Mouse (Mus musculus) cerebellum, adult 9-11 months (tissue): ENCODE measurements around the gene Pbx2.

ENCODE experiments used
- DNase-seq: peaks from one replicate; pipeline ENCODE4 v3.0.0; 2022

The Pbx2 gene

GRCm38 (mm10) chr17:34583397-34583796 is 7.7 kb upstream of the Pbx2 start:
- DNase-seq, result peak; percentile 49

- DNase-seq, result no peak
Measured at GRCm38 (mm10) chr17:34583819-34584218, 7.2 kb upstream of the Pbx2 start.

DNA sequence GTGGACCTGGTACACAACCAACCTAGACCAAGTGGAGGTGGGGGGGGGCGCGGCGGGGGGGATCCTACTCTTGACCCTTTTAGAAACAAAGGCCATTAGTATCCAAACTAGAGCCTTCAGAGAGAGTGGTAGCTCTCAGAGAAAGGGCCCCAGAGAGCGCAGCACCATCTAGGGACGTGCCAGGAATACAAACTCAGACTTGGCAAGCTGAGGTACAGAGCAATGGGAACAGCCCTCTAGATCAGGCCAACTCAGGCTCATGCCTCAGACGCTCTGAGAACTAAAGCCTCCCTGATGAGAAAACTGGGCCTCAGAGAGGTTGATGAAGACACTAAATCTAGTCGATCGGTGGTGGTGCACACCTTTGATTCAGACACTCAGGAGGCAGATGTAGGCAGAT is 5.9 kb upstream of the Pbx2 start:
- peak; percentile 42 for DNase-seq

- peak; percentile 66 for DNase-seq
Measured at GRCm38 (mm10) chr17:34585877-34586771, 4.9 kb upstream of the Pbx2 start.

DNA sequence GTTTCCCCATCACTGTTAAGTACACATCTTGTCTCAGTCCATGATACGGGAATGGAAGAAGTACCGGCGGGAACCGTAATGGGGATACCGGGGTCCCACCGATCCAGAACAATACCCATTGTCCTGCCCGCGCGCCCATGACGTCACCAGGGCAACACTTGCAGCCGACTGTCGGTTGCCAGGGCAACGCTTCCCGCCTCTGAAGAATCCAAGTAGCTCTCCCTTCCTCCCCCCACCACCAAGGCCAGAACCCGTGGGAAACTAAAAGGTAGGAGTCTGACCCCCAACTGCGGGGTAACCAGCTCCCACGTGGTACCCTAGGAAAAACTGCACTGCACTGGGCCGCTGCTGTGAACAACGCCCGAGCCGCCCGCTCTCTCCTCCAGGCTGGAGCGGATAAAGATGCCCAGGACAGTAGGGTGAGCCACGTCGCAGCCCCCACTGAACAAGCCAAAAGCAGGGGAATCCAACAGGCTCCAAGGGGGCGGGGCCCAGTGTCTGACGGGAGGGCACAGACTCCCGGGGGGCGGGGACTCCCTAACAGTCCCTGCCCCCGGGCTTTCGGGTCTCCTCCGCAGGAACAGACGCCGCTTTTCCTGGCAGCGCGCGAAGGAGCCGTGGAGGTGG is 4.2 kb upstream of the Pbx2 start:
- DNase-seq, result peak; percentile 92

GRCm38 (mm10) chr17:34587423-34587811 is 3.6 kb upstream of the Pbx2 start:
- peak; percentile 98 for DNase-seq

DNA sequence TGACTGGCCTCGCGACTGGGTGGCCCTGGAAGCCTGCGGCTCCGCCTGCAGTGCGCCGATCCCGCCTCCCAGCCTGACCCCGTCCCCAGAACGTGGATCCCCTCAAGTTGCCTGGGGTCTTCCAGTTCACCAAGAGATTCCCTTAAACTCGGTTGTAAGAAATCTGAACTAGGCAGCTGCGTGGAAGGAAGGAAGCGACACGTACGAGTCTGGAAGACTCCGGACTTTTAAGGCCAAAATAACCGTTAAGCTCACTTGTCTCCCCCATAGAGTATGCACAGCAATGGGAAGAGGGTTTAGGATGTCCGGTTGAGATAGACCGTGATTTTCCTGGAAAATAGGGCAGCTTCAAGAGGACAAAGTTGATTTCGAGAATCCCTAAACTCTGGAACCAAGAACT is 3.3 kb upstream of the Pbx2 start:
- no peak for DNase-seq

DNA sequence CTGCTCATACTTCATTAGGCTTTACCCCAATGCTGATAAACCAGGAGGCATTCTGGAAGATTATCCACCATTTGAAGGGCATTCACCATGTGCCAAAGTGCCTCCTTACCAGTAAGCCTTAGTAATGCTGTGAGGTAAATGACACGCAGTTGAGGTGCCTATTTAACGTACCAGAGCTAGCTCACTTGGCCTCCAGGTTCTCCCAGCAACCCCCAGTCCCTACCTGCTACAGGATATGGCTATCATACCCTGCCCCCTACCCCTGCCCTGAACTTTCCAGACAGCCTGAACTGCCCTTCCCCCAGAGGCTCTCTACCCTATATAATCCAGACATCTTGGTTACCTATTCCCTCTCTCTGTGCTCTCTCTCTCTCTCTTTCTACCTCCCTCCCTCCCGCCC is 2.3 kb upstream of the Pbx2 start:
- DNase-seq, result peak; percentile 55

- DNase-seq, result peak; percentile 32
Measured at GRCm38 (mm10) chr17:34589206-34589605, 1.9 kb upstream of the Pbx2 start.

GRCm38 (mm10) chr17:34589681-34590101 is 1.4 kb upstream of the Pbx2 start, which contains the start of gene Gpsm3:
Gene Gpsm3, plus strand, starts transcription at chr17:34589806.
- DNase-seq, result peak; percentile 63

GRCm38 (mm10) chr17:34590154-34590987 is 695 bp upstream of the Pbx2 start:
- DNase-seq, result peak; percentile 65

- peak; percentile 87 for DNase-seq
Measured at GRCm38 (mm10) chr17:34591994-34592375, 919 bp downstream of the Pbx2 start.

- peak; percentile 84 for DNase-seq
Measured at GRCm38 (mm10) chr17:34592581-34593549, 1.8 kb downstream of the Pbx2 start.

DNA sequence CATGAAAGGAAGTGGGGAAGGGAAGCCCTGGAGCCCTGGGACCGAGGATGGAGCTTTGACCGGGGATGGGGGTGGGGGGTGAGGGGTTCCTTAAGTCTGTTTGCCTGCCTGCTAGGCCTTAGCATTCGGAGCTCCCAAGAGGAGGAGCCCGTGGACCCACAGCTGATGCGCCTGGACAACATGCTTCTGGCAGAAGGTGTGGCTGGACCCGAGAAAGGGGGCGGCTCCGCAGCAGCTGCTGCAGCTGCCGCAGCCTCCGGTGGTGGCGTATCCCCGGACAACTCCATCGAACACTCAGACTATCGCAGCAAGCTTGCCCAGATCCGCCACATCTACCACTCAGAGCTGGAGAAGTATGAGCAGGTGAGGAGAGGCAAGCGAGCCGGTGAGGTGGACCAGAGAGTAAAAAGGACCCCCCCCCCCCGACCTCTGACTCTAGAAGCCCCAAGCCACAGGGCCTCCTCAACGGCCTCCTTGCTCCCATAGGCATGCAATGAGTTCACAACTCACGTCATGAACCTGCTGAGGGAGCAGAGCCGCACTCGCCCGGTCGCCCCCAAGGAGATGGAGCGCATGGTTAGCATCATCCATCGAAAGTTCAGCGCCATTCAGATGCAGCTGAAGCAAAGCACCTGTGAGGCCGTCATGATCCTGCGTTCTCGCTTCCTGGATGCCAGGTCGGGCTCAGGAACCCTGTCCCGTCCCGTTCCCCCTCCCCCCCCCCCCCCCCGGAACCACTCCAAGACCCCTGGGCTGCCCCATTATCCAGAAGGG is 2.9 kb downstream of the Pbx2 start:
- DNase-seq, result peak; percentile 63

DNA sequence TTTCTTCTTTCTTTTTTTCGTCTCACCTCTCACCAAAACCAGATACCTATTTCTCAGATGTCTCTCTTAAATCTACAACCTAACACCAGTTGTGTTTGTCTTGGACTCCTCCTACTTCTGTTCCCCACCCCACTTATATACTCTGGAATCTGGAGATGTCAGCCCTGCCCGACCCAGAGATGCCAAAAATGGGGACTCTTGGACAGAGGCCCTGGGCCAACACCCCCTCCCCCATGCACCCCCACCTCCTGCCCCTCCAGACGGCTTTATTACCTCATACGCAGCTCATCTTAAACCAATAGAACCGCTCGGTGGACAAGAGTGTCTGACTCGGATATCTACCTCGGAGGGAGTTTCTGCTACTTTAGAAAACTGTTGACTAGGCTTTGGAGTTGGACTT is 5.0 kb downstream of the Pbx2 start:
- DNase-seq, result no peak

DNA sequence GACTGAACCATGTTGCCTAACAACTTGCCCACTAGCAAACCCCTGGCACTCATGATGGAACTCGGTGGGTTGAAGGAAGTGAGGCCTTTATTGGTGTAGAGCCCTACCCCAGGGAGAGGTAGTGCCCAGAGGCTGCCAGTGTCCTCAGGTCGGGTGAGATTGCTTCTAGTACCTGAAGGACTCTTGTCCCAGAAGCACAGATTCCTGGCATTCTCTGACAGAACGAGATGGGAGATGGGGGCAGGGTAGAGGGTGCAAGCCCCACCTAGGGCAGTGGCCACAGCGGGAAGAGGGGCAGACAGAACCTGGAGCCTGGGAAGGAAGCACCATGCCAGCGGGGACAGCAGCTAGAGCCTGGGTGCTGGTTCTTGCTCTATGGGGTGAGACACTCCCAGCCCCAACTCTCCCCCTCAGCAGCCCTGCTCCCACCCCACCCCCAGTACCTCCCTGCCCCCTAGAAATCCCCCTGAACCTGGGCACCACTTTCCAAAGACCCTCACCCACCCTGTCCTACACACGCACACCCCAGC is 6.6 kb downstream of the Pbx2 start, which contains the start of gene Ager:
Gene Ager (plus strand): TSS at position 297 of the 530 bp plus-strand sequence.
- DNase-seq, result peak; percentile 37

DNA sequence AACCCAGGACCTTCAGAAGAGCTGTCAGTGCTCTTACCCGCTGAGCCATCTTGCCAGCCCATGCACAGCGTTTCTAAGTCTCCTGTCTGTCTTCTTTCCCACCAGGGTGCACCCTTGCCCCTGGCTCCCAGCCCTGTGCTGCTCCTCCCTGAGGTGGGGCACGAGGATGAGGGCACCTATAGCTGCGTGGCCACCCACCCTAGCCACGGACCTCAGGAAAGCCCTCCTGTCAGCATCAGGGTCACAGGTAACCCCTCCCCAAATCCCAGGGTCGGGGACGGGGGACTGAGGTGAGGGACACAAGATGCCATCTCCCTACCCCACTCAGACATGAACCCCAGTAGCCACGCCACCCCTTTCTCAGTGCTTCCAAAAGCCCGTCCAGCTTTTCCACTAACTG is 8.8 kb downstream of the Pbx2 start:
- DNase-seq, result peak; percentile 60

- peak; percentile 69 for DNase-seq
Measured at GRCm38 (mm10) chr17:34601796-34602195, 10.7 kb downstream of the Pbx2 start.

- DNase-seq, result peak; percentile 100
Measured at GRCm38 (mm10) chr17:34603375-34604060, 12.5 kb downstream of the Pbx2 start, which contains the start of gene Rnf5. Gene Rnf5, minus strand, starts transcription at chr17:34603690.

- DNase-seq, result peak; percentile 100
Measured at GRCm38 (mm10) chr17:34604061-34604508, 13.0 kb downstream of the Pbx2 start, which contains the start of gene Agpat1. Gene Agpat1, plus strand, starts transcription at chr17:34604262.
